Mouse (Mus musculus) neural tube, embryonic 11.5 days (tissue): ENCODE data around the gene Fxr2. TPM values are rescaled to one million over a fixed set of nuclear protein-coding genes. Genes with fewer than 3 reads are reported as not detected.

Experiments used
- ATAC-seq: fragments of 200-750 bp; cut with Nextera tagmentation; 2 replicates; pipeline ENCODE4 v1.8.0; 2017; ENCODE audit warnings: moderate number of reproducible peaks, mild to moderate bottlenecking, moderate TSS enrichment, moderate library complexity; ENCODE audit not compliant: insufficient read depth, low FRiP score, low TSS enrichment
- DNase-seq: peaks from one replicate; pipeline ENCODE4 v3.0.0-alpha.2; 2015; ENCODE audit warnings: low spot score
- H3K27ac ChIP-seq: fragments of 300-500 bp; sonication (generic); 2 replicates; pipeline ENCODE4 v1.5.1; 2014; ENCODE audit warnings: low read depth, mild to moderate bottlenecking, low read length
- H3K27me3 ChIP-seq: fragments of 300-500 bp; sonication (generic); 2 replicates; pipeline ENCODE4 v1.6.1; 2014; ENCODE audit warnings: mild to moderate bottlenecking, low read length, mixed read lengths; ENCODE audit not compliant: control insufficient read depth, insufficient read depth
- H3K36me3 ChIP-seq: fragments of 300-500 bp; sonication (generic); 2 replicates; pipeline ENCODE4 v1.6.1; 2014; ENCODE audit warnings: mild to moderate bottlenecking, low read length, moderate library complexity, mixed read lengths; ENCODE audit not compliant: control insufficient read depth, insufficient read depth
- H3K4me1 ChIP-seq: fragments of 300-500 bp; sonication (generic); 2 replicates; pipeline ENCODE4 v1.6.1; 2014; ENCODE audit warnings: low read length, mixed read lengths; ENCODE audit not compliant: control insufficient read depth, insufficient read depth
- H3K4me2 ChIP-seq: fragments of 300-500 bp; sonication (generic); 2 replicates; pipeline ENCODE4 v1.6.1; 2014; ENCODE audit warnings: low read depth, mild to moderate bottlenecking, moderate library complexity
- H3K4me3 ChIP-seq: fragments of 300-500 bp; sonication (generic); 2 replicates; pipeline ENCODE4 v1.5.1; 2014; ENCODE audit warnings: low read depth, low read length
- H3K9ac ChIP-seq: fragments of 300-500 bp; sonication (generic); 2 replicates; pipeline ENCODE4 v1.6.1; 2014; ENCODE audit warnings: mild to moderate bottlenecking, low read length
- H3K9me3 ChIP-seq: fragments of 300-500 bp; sonication (generic); 2 replicates; pipeline ENCODE4 v1.6.1; 2016; ENCODE audit warnings: low read length; ENCODE audit not compliant: control insufficient read depth
- WGBS: fragments of 180-500 bp; shearing (Covaris S2); extraction: QIAGEN DNeasy Blood & Tissue Kit; methylation state at CpG from one replicate; pipeline ENCODE4 v1.1.7; 2014; 5-methylcytosine and 5-hydroxymethylcytosine counted together
- polyA plus RNA-seq: library from polyadenylated mRNA; unstranded; fragments of >200 nt; fragmentation: Nextera tagmentation; extraction: Ambion mirVana; gene quantifications from 2 replicates; pipeline ENCODE4 v1.2.1, GENCODE M21; 2014

Gene Fxr2
- polyA plus RNA-seq, 1 experiment from 2014 or later: 40.3 TPM

DNA sequence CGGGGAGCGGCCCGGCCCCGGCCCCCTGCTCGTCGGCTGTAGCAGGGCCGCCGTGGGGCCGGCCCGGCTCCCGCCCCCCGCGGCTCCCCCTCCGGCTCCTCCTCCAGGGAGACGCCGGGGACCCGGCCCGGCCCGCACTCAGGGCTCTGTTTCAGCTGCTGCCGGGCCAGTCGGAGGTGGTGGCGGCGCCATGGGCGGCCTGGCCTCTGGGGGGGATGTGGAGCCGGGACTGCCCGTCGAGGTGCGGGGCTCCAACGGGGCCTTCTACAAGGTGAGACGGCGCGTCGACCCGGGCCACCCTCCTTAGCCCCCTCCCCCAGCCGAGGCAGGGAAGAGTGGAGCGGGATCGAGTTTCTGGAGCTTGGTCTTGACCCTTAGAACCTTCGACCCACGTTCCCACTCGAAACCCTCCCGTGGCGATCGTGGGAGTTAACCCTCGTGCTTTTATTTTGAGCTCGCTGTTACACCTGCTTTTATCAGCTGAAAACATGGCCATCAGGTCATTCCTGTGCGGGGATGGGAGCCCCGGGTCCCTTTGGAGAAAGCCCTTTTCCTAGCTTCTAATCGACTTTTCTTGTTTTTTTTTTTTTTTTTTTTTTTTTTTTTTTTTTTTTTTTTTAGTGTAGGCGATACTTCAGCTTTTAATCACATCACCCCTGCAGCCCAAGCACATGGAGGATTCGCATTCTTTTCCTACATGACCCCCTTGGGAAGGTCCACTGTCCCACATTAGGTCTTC lies 507 bp downstream of the Fxr2 start:
- under 1% methylated on average over 44 of the region's 50 CpGs for WGBS
- ATAC-seq (peak; percentile 56), DNase-seq (no peak)
- Histone ChIP-seq H3K27ac (peak overlapping the region; percentile 96), H3K36me3 (no peaks in the 10 kb centered on the region; the same call in 1 of the 2 replicates), H3K27me3 (no peaks in the 10 kb centered on the region), H3K4me3 (peak overlapping the region; percentile 99), H3K4me2 (peak overlapping the region; percentile 74), H3K4me1 (peaks cover 17% of the 10 kb centered on the region), H3K9me3 (no peaks in the 10 kb centered on the region), H3K9ac (peak overlapping the region; percentile 96)

DNA sequence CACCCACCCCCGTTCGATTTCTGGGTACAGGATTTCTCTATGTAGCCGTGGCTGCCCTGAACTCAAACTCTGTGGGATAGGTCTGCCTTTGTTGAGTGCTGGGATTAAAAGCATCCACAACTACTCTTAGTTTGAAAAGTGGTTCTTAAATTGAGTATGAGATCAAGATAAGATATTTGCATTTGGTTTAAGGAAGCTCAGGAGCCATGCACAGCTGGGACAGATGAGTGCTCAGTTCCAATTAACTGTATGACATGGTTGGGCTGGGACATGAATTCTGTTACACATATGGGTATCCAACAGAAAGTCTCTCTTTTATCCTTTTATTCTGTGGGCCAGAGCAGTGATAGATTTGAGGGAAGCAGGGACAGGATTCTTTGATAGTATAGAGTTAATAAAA lies 2.7 kb downstream of the Fxr2 start:
- Histone ChIP-seq H3K27me3 (no peaks in the 10 kb centered on the region), H3K36me3 (no peaks in the 10 kb centered on the region; the same call in 1 of the 2 replicates), H3K4me2 (no peak overlapping the region)

DNA sequence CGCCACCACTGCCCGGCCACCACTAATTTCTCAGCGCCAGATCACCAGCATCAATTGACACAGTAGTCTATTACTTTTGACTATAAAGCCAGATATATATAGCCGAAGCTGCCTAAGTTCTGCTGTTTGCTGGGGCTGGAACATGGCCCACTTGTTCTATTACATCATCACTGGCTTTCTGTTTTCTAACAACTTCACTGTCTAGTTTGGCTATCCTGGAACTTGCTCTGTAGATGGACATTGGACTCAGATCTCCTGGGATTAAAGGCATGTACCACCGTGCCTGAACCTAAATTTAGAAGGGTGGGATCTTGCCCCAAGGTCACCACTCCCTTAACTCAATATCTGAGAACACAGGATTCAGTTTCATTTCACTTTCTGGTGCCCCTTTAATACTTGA lies 13.1 kb downstream of the Fxr2 start:
- 94% methylated on average over 5 of the region's 5 CpGs for WGBS
- Histone ChIP-seq H3K4me2 (no peak overlapping the region), H3K9me3 (no peaks in the 10 kb centered on the region), H3K36me3 (peaks cover 43% of the 10 kb centered on the region), H3K4me1 (no peaks in the 10 kb centered on the region), H3K4me3 (no peak overlapping the region), H3K27me3 (no peaks in the 10 kb centered on the region), H3K27ac (no peak overlapping the region), H3K9ac (no peak overlapping the region)
- DNase-seq: no peak
- no peak for ATAC-seq

More for the DNA sequence above, 2.7 kb downstream of the Fxr2 start:
- Histone ChIP-seq H3K4me1 (peaks cover 17% of the 10 kb centered on the region), H3K27ac (no peak overlapping the region), H3K9me3 (no peaks in the 10 kb centered on the region), H3K9ac (no peak overlapping the region), H3K4me3 (no peak overlapping the region)
- ATAC-seq (no peak), DNase-seq (no peak)
- WGBS: 95% methylated on average over 3 of the region's 3 CpGs

DNA sequence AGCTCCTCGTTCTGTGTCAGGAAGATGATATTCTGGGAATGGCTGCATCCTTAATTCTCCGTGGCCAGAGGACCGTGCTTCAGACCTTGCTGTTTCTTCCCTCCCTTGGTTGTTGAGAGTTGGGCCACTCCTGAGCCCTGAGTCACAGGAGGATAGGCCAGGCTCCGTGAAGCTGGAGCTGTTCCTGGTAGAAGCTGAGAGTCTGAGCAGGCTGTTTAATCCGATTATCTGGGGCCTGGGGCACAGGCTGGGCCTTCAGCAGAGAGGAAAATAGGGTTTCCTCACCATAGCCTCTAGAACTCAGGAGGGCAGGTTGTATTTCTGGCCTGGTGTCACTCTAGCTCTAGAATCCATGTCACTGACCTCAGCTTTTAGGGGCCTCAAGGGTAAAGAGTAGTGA lies 20.6 kb downstream of the Fxr2 start:
- Histone ChIP-seq H3K27me3 (no peaks in the 10 kb centered on the region), H3K36me3 (peaks cover 46% of the 10 kb centered on the region), H3K4me1 (no peaks in the 10 kb centered on the region), H3K4me2 (no peak overlapping the region), H3K9me3 (no peaks in the 10 kb centered on the region), H3K27ac (no peak overlapping the region), H3K4me3 (no peak overlapping the region), H3K9ac (no peak overlapping the region)
- no peak for DNase-seq
- 80% methylated on average over 5 of the region's 5 CpGs for WGBS
- no peak for ATAC-seq

DNA sequence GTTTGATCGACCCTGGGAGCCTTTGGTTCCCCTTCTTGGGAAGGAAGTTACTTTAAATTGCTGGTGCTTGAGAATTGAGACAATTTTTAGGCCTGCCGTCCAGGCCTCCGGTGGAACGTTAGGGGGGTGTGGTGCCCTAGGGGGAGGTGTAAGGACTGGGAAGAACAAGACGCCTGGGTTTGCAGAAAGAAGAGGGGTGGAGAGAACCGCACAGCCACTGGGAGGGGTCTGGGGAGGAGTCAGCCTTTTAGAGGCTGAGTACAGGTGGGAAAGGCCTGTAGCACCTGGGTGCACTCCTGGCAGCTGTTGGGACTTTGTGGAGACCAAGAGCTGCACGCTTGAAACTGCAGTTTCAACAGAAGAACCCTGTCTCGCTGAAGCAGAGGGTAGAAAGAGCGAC lies 22.0 kb downstream of the Fxr2 start:
- H3K4me2 ChIP-seq: no peak overlapping the region
- H3K9ac ChIP-seq: no peak overlapping the region
- H3K4me1 ChIP-seq: no peaks in the 10 kb centered on the region
- DNase-seq (no peak), ATAC-seq (no peak)
- H3K27ac ChIP-seq: peak overlapping the region; percentile 0; the same call in 1 of the 2 replicates
- H3K4me3 ChIP-seq: no peak overlapping the region
- H3K36me3 ChIP-seq: peaks cover 40% of the 10 kb centered on the region
- H3K9me3 ChIP-seq: no peaks in the 10 kb centered on the region
- no peaks in the 10 kb centered on the region for H3K27me3 ChIP-seq
- 45% methylated on average over 9 of the region's 9 CpGs for WGBS

DNA sequence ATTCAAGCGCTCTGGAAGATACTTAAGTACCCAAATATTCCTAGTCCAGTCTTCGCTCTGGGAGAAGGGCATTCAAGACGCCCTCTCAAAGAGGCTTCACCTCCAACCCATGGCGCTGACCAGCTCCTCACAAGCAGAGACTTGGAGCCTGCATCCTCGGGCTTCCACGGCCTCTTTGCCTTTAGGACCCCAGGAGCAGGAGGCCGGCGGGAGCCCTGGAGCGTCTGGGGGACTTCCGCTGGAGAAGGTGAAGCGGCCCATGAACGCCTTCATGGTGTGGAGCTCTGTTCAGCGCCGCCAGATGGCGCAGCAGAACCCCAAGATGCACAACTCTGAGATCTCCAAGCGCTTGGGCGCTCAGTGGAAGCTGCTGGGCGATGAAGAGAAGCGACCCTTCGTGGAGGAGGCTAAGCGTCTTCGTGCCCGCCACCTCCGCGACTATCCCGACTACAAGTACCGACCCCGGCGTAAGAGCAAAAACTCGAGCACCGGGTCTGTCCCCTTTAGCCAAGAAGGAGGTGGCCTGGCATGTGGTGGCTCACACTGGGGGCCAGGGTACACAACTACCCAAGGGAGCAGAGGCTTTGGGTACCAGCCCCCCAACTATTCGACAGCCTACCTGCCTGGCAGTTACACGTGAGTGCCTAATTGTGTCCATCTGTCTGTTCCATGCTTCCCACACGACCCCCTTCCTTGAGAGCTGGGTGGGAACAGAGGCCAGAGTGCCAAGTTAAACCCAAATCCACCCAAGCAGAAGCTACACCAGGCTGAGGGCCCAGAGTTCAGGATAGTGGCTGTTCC lies 22.7 kb downstream of the Fxr2 start, which contains the start of gene Sox15:
Gene Sox15, plus strand, starts transcription at position 51 of the 801 bp plus-strand sequence.
- H3K27ac ChIP-seq: peak within 1 kb of the TSS; percentile 0; the same call in 1 of the 2 replicates
- no peak within 1 kb of the TSS for H3K4me2 ChIP-seq
- H3K9ac ChIP-seq: 0 out of 2 replicates have a peak within 1 kb of the TSS, but pooled peaks have one; percentile 7
- DNase-seq (peak; percentile 87), ATAC-seq (peak; percentile 73; the same call in 1 of the 2 replicates)
- H3K4me3 ChIP-seq: no peak within 1 kb of the TSS
- peaks cover 38% of the 10 kb centered on the region for H3K36me3 ChIP-seq
- 28% methylated on average over 34 of the region's 34 CpGs for WGBS
- H3K9me3 ChIP-seq: no peaks in the 10 kb centered on the region
- no peaks in the 10 kb centered on the region for H3K27me3 ChIP-seq
- H3K4me1 ChIP-seq: no peaks in the 10 kb centered on the region

DNA sequence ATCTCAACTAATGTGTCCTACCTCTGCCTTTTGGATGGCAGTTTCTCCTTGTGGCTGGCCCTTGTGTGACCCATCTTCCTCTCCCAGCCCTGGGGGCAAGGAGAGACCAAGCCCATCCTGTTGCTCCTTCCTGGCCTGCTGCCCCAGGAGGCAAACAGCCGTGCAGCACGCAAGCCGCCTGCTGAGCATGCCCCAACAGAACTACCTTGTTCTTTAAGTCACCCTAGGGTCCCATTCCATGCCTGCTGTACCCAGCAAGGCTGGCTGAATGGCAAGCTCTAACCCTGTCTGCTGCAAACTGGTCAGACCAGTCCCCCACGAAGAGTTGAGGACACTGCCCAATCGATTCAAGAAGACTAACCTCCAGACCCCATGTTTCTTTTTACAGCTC lies 23.3 kb downstream of the Fxr2 start:
- no peak overlapping the region for H3K4me2 ChIP-seq
- no peaks in the 10 kb centered on the region for H3K9me3 ChIP-seq
- no peak overlapping the region for H3K9ac ChIP-seq
- no peak overlapping the region for H3K4me3 ChIP-seq
- H3K27me3 ChIP-seq: no peaks in the 10 kb centered on the region
- peaks cover 32% of the 10 kb centered on the region for H3K36me3 ChIP-seq
- ATAC-seq: no peak
- no peak overlapping the region for H3K27ac ChIP-seq
- WGBS: 95% methylated on average over 5 of the region's 5 CpGs
- DNase-seq: no peak
- no peaks in the 10 kb centered on the region for H3K4me1 ChIP-seq

DNA sequence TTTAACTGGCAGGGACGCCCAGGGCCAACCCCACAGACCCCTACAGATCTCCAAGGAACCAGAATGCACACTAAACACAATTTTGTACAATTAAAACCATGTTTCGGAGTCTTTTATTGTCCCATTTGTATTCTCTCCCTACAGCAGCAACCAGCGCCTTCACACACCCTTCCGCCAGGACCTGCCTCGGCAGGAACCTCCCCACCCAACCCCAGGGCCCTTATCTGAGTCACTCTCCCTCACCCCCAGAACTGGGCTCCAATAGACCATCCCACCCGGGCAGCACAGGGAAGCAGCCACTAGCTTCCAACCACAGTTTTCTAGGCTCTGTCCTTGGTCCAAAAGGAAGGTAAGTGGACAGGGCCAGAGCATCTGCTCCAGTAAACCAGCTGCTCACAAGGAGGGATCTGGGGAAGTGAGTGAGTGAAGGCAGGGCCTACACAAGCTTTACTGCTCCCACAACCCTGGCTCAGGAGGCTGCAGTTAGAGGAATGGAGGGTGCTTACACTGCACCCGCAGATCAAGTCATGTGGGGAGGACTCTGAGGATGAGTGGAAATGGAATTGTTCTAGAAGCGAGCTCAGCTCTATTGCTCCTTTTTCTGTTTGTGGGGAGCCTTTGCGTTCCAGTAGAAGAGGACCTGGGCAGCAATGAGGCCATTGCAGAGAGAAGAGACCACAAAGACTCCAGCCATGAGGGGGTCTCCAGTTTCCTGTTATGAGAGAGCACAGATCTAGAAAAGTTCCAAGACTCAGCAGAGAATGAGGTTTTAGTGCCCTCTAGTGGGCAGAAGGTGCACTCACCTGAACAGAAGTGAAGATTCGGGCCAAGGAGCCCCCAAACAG lies 24.0 kb downstream of the Fxr2 start:
- peaks cover 26% of the 10 kb centered on the region for H3K36me3 ChIP-seq
- peak; percentile 53 for DNase-seq
- WGBS: 84% methylated on average over 10 of the region's 10 CpGs

More for the DNA sequence above, 24.0 kb downstream of the Fxr2 start:
- H3K4me1 ChIP-seq: peaks cover 4% of the 10 kb centered on the region; the same call in 1 of the 2 replicates
- H3K27ac ChIP-seq: no peak overlapping the region
- H3K27me3 ChIP-seq: no peaks in the 10 kb centered on the region
- no peak for ATAC-seq
- H3K4me3 ChIP-seq: no peak overlapping the region
- no peak overlapping the region for H3K9ac ChIP-seq
- H3K9me3 ChIP-seq: no peaks in the 10 kb centered on the region
- no peak overlapping the region for H3K4me2 ChIP-seq
